Mouse (Mus musculus) lung, postnatal 10 days (tissue): ENCODE data around the gene Cldn13.
A peak's percentile ranks its signal among the peaks of the same experiment; 100 is the strongest.

Experiments
- DNase-seq: peaks from one replicate; pipeline ENCODE4 v3.0.0; 2021

Gene Cldn13

GRCm38 (mm10) chr5:134890601-134891054 lies 24.7 kb downstream of the Cldn13 start:
- peak; percentile 94 for DNase-seq

DNA sequence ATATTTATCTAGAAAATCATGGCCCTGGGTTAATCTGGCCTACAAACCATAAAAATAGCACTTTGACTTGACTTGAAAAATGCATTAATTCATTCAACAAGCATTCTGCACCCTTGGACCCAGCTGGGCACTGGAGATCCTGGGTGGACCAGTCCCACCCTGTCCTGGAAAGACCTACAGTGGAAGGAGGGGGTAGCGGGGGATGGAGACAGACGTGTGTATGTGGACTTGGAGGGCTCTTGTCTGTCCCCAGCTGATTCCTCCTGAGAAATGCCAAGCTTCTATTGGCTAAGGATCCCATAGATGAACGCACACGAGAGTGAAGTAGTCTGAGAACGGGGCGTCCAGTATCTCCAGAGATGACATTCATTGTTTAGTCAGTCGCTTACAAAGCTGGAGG lies 26.8 kb downstream of the Cldn13 start:
- peak; percentile 84 for DNase-seq

GRCm38 (mm10) chr5:134887447-134888335 lies 27.6 kb downstream of the Cldn13 start:
- peak; percentile 92 for DNase-seq

DNA sequence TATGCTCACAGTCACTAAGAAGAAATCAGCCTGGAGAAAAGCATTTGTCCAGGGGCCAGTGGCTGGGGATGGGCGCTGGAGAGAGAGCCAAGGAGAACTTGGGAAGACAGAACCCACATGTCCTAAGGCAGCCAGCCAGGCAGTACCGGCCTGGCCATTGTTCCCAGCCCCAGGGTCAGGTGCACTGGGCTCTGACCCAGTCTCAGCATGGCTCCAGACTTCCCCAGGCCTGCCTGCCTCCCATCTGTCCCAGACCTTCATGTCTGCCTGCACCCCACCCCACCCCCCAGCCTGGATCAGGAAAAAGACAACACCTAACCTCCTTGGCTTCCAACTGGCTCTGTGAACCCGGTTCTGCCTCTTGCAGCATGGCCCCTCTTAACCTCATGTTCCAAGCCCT lies 32.2 kb downstream of the Cldn13 start:
- DNase-seq, result peak; percentile 61

- DNase-seq, result peak; percentile 83
These were observed 38.5 kb downstream of the Cldn13 start for GRCm38 (mm10) chr5:134876801-134877200.

- no peak for DNase-seq
These were observed 40.1 kb downstream of the Cldn13 start for GRCm38 (mm10) chr5:134875245-134875644.

GRCm38 (mm10) chr5:134873956-134874879 lies 41.1 kb downstream of the Cldn13 start:
- DNase-seq, result peak; percentile 94

DNA sequence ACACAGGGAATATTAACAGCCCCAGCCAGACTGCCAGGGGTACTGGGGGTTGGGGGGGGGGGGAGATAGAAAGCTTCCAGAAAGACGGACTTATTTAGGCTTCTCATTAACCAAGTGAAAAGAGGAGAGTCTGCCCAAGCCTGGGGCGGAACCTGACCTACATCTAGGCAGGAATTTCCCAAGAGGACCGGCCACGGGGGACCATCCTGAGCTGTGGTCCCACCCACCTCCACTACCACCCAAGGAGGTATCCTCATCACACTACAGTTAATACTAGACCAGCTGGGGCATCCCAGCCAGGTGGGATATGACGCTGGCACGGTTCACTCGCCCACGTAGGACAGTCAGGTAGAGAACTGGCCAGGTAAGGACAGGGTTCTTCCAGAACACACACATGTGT lies 42.3 kb downstream of the Cldn13 start:
- peak; percentile 54 for DNase-seq

- peak; percentile 76 for DNase-seq
These were observed 42.7 kb downstream of the Cldn13 start for GRCm38 (mm10) chr5:134872597-134872996.

GRCm38 (mm10) chr5:134868506-134868905 lies 46.8 kb downstream of the Cldn13 start:
- no peak for DNase-seq

DNA sequence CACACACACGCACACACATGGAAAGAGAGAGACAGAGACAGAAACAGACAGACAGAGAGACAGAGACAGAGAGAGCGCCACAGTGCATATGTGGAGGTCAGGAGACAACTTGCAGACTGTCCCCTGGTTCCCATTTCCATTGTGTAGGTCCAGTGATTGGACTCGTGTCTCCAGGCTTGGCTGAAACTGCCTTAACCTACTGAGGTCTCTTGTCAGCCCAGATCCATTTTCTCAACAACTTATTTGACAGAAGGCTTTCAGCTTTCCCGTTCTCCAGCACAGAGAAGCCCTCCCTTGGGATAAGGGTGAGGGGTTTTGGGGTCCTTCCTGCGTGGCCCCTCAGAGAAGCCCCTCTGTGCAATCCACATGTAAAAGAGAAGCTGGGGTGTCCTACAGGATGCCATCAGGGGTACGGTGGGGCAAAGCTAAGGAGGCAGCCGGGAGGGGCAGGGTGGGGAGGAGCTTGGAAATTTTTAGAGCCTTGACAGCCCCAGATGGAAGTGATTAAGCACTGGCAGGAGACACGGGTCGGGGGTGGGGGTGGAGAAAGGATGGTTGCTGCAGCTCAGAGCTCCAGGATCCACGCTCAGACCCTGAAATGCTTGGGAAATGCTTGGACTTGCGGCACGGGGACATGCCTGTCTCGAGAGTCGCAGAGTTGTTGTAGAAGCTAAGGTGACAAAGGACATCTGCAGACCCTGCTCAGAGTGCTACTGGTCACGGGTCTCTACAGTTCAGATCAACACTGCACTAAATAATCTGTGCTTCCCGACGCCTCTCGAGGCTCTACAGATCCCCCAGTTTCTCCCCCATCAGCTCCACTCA lies 47.8 kb downstream of the Cldn13 start:
- no peak for DNase-seq

- peak; percentile 85 for DNase-seq
These were observed 50.2 kb downstream of the Cldn13 start for GRCm38 (mm10) chr5:134865158-134865557.
